Mouse (Mus musculus) large intestine, adult 2 months (tissue): ENCODE measurements at regions not wholly inside any gene's neighbourhood (a gene's known extent, or its start where the extent isn't known, plus 50 kb on each side); places are given as distances from the start of the nearest gene placed in this dataset.

ENCODE experiments used
- DNase-seq: peaks from one replicate; pipeline ENCODE4 v3.0.0-alpha.2; 2012; ENCODE audit warnings: low read depth, low spot score
- WGBS: fragments of 180-500 bp; shearing (Covaris S2); methylation state at CpG from one replicate; pipeline ENCODE4 v1.1.7; 2018; 5-methylcytosine and 5-hydroxymethylcytosine counted together

DNA sequence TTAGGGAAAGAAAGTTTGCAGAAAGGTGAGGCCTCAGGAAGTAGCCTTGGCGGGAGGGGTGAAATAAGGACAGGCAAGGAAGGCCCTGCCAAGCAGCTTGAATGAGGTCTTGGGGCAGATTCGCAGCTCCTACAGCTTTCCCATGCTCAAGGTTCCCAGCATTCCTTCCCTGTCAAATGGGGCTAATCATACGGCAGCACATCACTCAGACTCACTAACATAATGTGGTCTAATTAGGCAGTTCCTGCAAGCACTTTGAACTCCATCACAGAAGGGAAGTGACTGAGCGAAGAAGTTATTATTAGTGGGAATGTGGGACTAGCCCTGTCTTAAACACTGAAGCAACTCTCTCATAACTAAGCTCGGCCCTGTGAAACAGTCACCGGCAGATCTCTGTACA lies 87.1 kb upstream of the Gm10260 start:
- 94% methylated on average over 6 of the region's 6 CpGs for WGBS
- no peak for DNase-seq

GRCm38 (mm10) chr13:97845148-97845547 lies 84.7 kb upstream of the Gm10260 start:
- DNase-seq: no peak
- WGBS: 85% methylated on average over 5 of the region's 5 CpGs

DNA sequence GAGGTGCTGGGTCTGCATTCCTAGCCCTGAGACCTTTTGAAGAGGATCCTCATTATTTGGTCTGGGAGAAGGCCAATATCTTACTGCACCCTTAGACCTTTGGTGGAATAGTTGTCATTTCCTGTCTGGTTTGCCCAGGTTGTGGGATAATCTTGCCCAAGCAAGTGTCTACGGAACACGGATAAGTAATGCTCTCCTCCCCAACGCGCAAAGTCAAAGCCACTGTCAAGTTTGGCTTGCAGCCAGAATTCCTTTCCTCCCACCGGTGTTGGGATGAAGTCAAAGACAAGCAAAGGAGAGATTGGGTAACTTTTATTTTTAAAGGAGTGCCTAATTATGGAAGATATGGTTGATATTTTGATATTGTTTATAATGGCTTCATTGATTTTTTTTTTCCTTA lies 82.4 kb upstream of the Gm10260 start:
- WGBS: 29% methylated on average over 5 of the region's 5 CpGs

GRCm38 (mm10) chr13:97841503-97841902 lies 81.1 kb upstream of the Gm10260 start:
- no peak for DNase-seq
- 91% methylated on average over 7 of the region's 7 CpGs for WGBS

More for the DNA sequence above, 82.4 kb upstream of the Gm10260 start:
- no peak for DNase-seq

- no peak for DNase-seq
- 67% methylated on average over 7 of the region's 7 CpGs for WGBS
These were observed 79.3 kb upstream of the Gm10260 start for GRCm38 (mm10) chr13:97839617-97840308.

GRCm38 (mm10) chr13:97837443-97838000 lies 77.1 kb upstream of the Gm10260 start:
- DNase-seq: peak; percentile 53
- 19% methylated on average over 7 of the region's 7 CpGs for WGBS

GRCm38 (mm10) chr13:97832448-97832847 lies 72.0 kb upstream of the Gm10260 start:
- DNase-seq: no peak
- 79% methylated on average over 1 of the region's 1 CpGs for WGBS

- 64% methylated on average over 5 of the region's 5 CpGs for WGBS
- no peak for DNase-seq
These were observed 71.4 kb upstream of the Gm10260 start for GRCm38 (mm10) chr13:97831839-97832238.

DNA sequence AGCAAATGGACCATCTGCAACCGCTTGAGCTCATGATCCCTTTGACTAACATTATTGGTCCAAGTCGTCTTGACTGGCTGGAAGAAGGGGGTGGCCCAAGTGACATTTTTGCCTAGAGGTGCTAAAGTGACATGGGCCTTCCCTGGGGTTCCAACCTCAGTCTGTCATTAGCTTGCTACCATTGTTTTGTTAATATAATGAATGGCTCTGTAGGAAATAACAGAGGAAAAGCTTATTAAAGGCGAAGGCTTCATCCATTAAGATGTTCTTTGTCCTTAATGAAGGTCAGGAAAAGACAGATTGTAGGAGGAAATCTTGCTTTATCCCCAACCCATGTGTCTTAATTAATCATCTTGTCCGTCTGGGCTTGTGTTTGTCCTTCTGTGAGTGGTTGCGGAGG lies 69.1 kb upstream of the Gm10260 start:
- no peak for DNase-seq
- 78% methylated on average over 5 of the region's 5 CpGs for WGBS

- 44% methylated on average over 22 of the region's 22 CpGs for WGBS
- DNase-seq: no peak
These were observed 65.6 kb upstream of the Gm10260 start for GRCm38 (mm10) chr13:97825801-97826576.

DNA sequence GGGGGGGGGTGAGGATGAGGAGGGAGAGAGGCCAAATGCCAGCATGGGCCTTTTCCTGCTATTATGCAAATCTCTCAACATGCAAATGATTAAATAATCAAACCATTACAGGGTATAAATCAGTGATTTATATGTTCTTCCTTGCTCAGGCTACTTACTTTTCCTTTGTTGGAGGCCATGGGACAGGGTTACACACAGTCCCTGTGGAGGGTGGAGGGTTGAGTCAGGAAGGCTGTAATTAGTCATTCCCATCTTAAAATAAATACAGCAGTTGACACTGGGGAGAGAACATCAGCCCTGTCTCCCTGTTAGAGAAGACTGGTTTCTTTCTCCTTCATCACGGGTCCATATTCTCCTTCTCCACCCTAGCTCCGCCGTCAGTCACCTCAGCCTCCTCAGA lies 64.9 kb upstream of the Gm10260 start:
- WGBS: 61% methylated on average over 3 of the region's 3 CpGs
- DNase-seq: no peak

- WGBS: 46% methylated on average over 20 of the region's 20 CpGs
- no peak for DNase-seq
These were observed 63.8 kb upstream of the Gm10260 start for GRCm38 (mm10) chr13:97824071-97824716.

DNA sequence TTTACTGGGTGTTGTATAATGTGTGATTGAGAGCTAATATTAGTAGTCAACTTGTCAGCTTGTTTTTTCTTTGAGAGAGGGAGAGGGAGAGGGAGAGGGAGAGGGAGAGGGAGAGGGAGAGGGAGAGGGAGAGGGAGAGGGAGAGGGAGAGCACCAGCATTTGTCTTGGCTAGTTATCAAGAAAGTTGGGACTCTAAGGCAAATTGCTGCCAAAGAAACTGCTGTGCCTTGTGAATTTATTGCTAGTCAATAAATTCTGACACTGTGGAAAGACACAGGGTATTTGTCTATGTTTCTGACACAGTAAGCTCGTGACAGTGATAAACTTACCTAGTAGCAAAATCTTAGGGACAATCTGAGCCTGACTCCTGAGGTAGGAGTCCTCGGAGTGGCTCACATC lies 61.2 kb upstream of the Gm10260 start:
- DNase-seq: no peak
- 31% methylated on average over 2 of the region's 2 CpGs for WGBS

DNA sequence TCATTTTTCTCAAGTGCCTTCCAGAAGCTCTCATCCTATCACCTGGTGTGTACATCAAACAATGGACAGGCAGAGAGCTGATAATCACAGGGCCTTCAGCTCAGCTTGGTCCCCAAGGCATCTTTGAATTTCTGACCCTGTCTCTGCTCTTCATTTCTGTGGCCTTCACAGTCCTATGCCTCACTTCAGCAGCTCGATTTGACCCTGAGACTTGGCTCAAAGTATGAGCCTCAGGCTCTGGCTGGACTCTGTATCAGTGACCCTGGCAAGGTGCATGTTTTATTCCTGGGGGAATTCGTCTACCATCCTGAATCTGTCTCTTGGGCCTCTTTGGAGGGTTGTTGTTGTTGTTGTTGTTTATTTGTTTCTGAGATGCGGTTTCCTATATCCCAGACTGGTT lies 60.6 kb upstream of the Gm10260 start:
- DNase-seq: no peak
- WGBS: 63% methylated on average over 3 of the region's 3 CpGs

DNA sequence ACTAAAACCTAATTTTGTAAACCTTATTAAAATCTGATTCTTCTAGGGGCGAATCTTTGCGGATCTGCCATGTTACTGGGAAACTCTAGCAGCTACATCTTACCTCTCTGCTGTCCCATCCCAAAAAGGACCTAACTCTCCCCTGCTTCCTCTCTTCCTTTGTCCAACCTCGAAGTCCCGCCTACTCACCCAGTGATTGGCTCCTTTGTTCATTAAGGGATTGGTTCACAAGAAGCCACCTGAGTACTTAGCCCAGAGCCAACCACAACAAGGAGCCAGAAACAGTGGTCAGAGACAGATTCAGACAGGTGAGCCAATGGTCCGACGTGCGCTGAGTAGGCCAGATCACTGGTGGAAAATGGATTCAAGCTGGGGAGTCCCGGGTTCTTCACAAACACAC lies 60.0 kb upstream of the Gm10260 start:
- DNase-seq: no peak
- WGBS: 94% methylated on average over 8 of the region's 8 CpGs

DNA sequence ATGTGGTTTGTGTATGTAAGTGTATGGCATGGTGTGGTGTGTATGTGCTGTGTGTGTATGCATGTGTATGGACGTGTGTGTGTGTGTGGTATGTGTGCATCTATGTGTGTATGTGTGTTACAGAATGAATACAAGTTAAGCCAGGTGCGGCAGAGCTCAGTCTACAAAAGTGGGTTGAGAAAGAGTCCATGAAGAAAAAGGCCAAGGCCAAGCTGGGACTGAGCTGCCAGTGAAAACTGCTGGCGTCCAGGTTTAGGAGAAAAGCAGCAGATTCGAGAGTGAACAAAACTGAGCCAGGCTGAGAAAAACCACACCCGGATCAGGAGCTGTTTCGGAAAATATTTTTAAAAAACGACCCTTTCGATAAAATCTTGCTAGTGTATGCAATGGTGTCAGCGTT lies 58.6 kb upstream of the Gm10260 start:
- DNase-seq: no peak
- 87% methylated on average over 9 of the region's 9 CpGs for WGBS

- WGBS: 75% methylated on average over 3 of the region's 3 CpGs
- no peak for DNase-seq
These were observed 56.5 kb upstream of the Gm10260 start for GRCm38 (mm10) chr13:97816923-97817322.
